Mouse (Mus musculus) gastrocnemius, adult 8-10 months (tissue): ENCODE data around the gene Elob. TPM values are rescaled to one million over a fixed set of nuclear protein-coding genes. Genes with fewer than 3 reads are reported as not detected.
A peak's percentile ranks its signal among the peaks of the same experiment; 100 is the strongest.

Source experiments
- DNase-seq, 2 experiments: peaks; one replicate each; pipeline ENCODE4 v3.0.0; 2022; ENCODE audit warnings: low spot score in 2 of 2
- total RNA-seq, 4 experiments: library from RNA; stranded (reverse); gene quantifications; 2 replicates each; pipeline ENCODE4 v1.2.4; 2022

Gene Elob
- total RNA-seq, 4 experiments from 2014 or later: 403 to 511 (median 426) TPM

GRCm38 (mm10) chr17:23825591-23825990, 3.3 kb downstream of the Elob start:
- DNase-seq: no peak

GRCm38 (mm10) chr17:23823614-23824013, 5.3 kb downstream of the Elob start:
- no peak for DNase-seq

- no peak for DNase-seq
These were observed 5.9 kb downstream of the Elob start for GRCm38 (mm10) chr17:23823018-23823417.

- DNase-seq: no peak
These were observed 6.8 kb downstream of the Elob start for GRCm38 (mm10) chr17:23822094-23822493.

- peak in 1 of 2 experiments; percentile 1 for DNase-seq
These were observed 8.2 kb downstream of the Elob start for GRCm38 (mm10) chr17:23820731-23821130.

- no peak for DNase-seq
These were observed 9.7 kb downstream of the Elob start for GRCm38 (mm10) chr17:23819235-23819634.

- no peak for DNase-seq
These were observed 10.4 kb downstream of the Elob start for GRCm38 (mm10) chr17:23818579-23818978.

GRCm38 (mm10) chr17:23815641-23816040, 13.3 kb downstream of the Elob start:
- DNase-seq: no peak

- DNase-seq: no peak
These were observed 21.0 kb downstream of the Elob start for GRCm38 (mm10) chr17:23807918-23808317.

GRCm38 (mm10) chr17:23806867-23807266, 22.1 kb downstream of the Elob start:
- no peak for DNase-seq

- no peak for DNase-seq
These were observed 24.4 kb downstream of the Elob start for GRCm38 (mm10) chr17:23804426-23805085.

GRCm38 (mm10) chr17:23803366-23804041, 25.4 kb downstream of the Elob start:
- peak; percentile 53 to 64 for DNase-seq

GRCm38 (mm10) chr17:23802746-23803365, 26.1 kb downstream of the Elob start:
- peak; percentile 96 to 98 for DNase-seq

- no peak for DNase-seq
These were observed 27.3 kb downstream of the Elob start for GRCm38 (mm10) chr17:23801627-23802026.

GRCm38 (mm10) chr17:23797316-23797715, 31.6 kb downstream of the Elob start:
- DNase-seq: no peak

GRCm38 (mm10) chr17:23795323-23795722, 33.6 kb downstream of the Elob start:
- no peak for DNase-seq

- DNase-seq: no peak
These were observed 37.9 kb downstream of the Elob start for GRCm38 (mm10) chr17:23791079-23791357.

GRCm38 (mm10) chr17:23790269-23791078, 38.5 kb downstream of the Elob start, which contains the start of gene Srrm2:
Srrm2 (plus strand) TSS chr17:23790532.
- DNase-seq: no peak

- DNase-seq: no peak
These were observed 39.1 kb downstream of the Elob start for GRCm38 (mm10) chr17:23789749-23790268.

GRCm38 (mm10) chr17:23788973-23789372, 40.0 kb downstream of the Elob start:
- no peak for DNase-seq

- DNase-seq: no peak
These were observed 42.4 kb downstream of the Elob start for GRCm38 (mm10) chr17:23786510-23786931.
